In the genomic region with DNA sequence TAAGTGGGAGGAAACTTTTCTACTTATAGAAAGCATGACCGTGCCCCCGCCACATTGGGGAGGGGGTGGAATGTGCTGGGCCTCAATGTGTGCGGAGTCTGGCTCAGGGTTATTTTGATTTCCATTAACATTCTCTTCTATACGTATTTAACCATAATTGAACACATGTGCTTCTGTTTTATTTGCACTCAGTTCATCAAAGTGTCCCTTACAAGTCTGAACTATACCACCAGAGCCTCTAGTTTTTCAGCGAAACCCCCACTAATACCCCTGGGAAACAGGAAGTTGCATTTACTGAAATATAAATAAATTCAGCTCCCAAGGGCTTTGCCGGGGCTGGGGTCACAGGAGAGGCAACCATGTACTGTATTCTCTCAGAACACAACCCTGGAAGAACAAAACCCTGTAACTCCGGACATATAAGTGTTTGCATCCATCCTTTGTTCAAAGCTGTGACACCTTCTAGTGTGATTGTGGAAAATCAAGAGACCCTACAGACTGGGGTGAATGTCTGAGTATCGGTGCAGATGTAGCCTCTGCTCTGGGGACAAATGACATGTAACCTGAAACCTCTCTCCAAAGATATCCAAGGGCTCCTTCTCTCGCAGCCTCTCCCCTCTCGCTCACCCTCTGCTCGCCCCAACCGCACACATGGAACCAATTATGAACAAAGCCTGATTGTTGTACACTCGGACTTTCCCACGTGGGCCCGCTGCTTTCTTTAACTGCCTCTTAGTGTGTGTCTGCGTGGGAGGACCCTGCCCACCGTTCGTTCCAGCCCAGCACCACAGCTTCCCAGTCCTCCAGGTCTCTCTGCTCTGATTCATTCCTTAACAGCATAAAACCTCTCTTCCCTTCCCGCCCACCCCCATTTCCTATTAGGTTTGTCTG, we compare ENCODE assay signal across 9 mouse cellular contexts.
DNase-seq lines count a peak whose midpoint lies in the region; ATAC-seq lines count a peak whose summit lies in the region.
"Had no signal": no experiment of that assay in that cellular context is flagged by ENCODE, and none has a peak within 500 bp of the region (broad histone marks: within the 10 kb centered on the region; RNA-seq: fewer than 3 reads in every experiment).

No protein-coding gene starts in this region.

- 9% methylated on average over 19 of the region's 19 CpGs for WGBS in forebrain, embryonic 16.5 days
- 8% methylated on average over 19 of the region's 19 CpGs for WGBS in neural tube, embryonic 12.5 days

- ATAC-seq in forebrain, embryonic 16.5 days: peak; percentile 43; the same call in 1 of the 2 replicates
- ATAC-seq in neural tube, embryonic 12.5 days (ENCODE audit: low FRiP score, low read depth): peak; percentile 73
- no peak for ATAC-seq in megakaryocyte progenitor cell, adult 5-6 weeks (replicated peaks; ENCODE audit: poor library complexity)
- ATAC-seq in megakaryocyte-erythroid progenitor cell, adult 5-6 weeks (replicated peaks; ENCODE audit: low FRiP score, low TSS enrichment, poor library complexity, severe bottlenecking): no peak

- peaks cover 27% of the 10 kb centered on the region for H3K4me1 ChIP-seq in forebrain, embryonic 16.5 days (replicated peaks; ENCODE audit: control insufficient read depth, insufficient read depth, low read length)
- peaks cover 41% of the 10 kb centered on the region for H3K4me1 ChIP-seq in neural tube, embryonic 12.5 days

- peak; percentile 43 to 46 for DNase-seq in right cerebral cortex, adult 2 months (ENCODE audit: low spot score in 2 of 2)
- DNase-seq in right cerebral cortex, postnatal 14 days: no peak
- peak; percentile 93 for DNase-seq in hindlimb bud, embryonic 11.5 days (ENCODE audit: extremely low spot score, low read depth, low spot score)
- no peak for DNase-seq in cerebellum, adult 9-10 months

- peak overlapping the region; percentile 35; the same call in 1 of the 2 replicates for H3K9ac ChIP-seq in forebrain, embryonic 16.5 days (replicated peaks; ENCODE audit: low read depth, low read length)
- no peak overlapping the region for H3K9ac ChIP-seq in neural tube, embryonic 12.5 days

- no peak overlapping the region for H3K4me3 ChIP-seq in forebrain, embryonic 16.5 days (replicated peaks; ENCODE audit: low read length)
- 0 out of 2 replicates have a peak overlapping the region, but pooled peaks have one; percentile 7 for H3K4me3 ChIP-seq in neural tube, embryonic 12.5 days

- H3K36me3 ChIP-seq in forebrain, embryonic 16.5 days (ENCODE audit: control insufficient read depth, insufficient read depth): no peaks in the 10 kb centered on the region
- H3K36me3 ChIP-seq in neural tube, embryonic 12.5 days: no peaks in the 10 kb centered on the region

- no peaks in the 10 kb centered on the region for H3K9me3 ChIP-seq in forebrain, embryonic 16.5 days (ENCODE audit: control insufficient read depth, low read length)
- no peaks in the 10 kb centered on the region for H3K9me3 ChIP-seq in neural tube, embryonic 12.5 days

- no peak overlapping the region for H3K27ac ChIP-seq in forebrain, embryonic 16.5 days (ENCODE audit: low read length)
- H3K27ac ChIP-seq in neural tube, embryonic 12.5 days: 0 out of 2 replicates have a peak overlapping the region, but pooled peaks have one; percentile 0
- H3K27ac ChIP-seq: macrophage had no signal

- no peaks in the 10 kb centered on the region for H3K27me3 ChIP-seq in forebrain, embryonic 16.5 days (replicated peaks; ENCODE audit: control insufficient read depth, insufficient read depth, low read length)
- H3K27me3 ChIP-seq in neural tube, embryonic 12.5 days (replicated peaks): no peaks in the 10 kb centered on the region

- H3K4me2 ChIP-seq in forebrain, embryonic 16.5 days (ENCODE audit: low read length): peak overlapping the region; percentile 36
- peak overlapping the region; percentile 49 for H3K4me2 ChIP-seq in neural tube, embryonic 12.5 days (replicated peaks)

Comparison
In these comparisons a context has a peak if more than half of its experiments do, and no peak if none do; other contexts are left out.
1. DNase-seq: peak in right cerebral cortex, adult 2 months (2 of 2) and hindlimb bud, embryonic 11.5 days (single experiment); none in right cerebral cortex, postnatal 14 days (single experiment) and cerebellum, adult 9-10 months (single experiment).
2. ATAC-seq: peak in forebrain, embryonic 16.5 days (single experiment) and neural tube, embryonic 12.5 days (single experiment); none in megakaryocyte progenitor cell, adult 5-6 weeks (single experiment) and megakaryocyte-erythroid progenitor cell, adult 5-6 weeks (single experiment).